Mouse (Mus musculus): ENCODE measurements around the gene Pp2d1.

GRCm38 (mm10) chr17:53465569-53465968 lies 73.7 kb downstream of the Pp2d1 start:
- TF ChIP-seq POLR2A (IDR thresholded peaks at IDR 0.05; ENCODE audit: low read depth, low read length): no peak
- peak; percentile 59; the same call in 1 of the 2 replicates for TF ChIP-seq CTCF (IDR thresholded peaks at IDR 0.05; ENCODE audit: borderline replicate concordance, insufficient read depth, low read length)
